Mouse (Mus musculus): ENCODE data around the gene Olfr175-ps1. TPM values are rescaled to one million over a fixed set of nuclear protein-coding genes. Genes with fewer than 3 reads are reported as not detected.

Gene Olfr175-ps1
- polyA plus RNA-seq (2017; shearing (Covaris generic)), result not detected

GRCm38 (mm10) chr16:58826732-58827319, at the start of gene Olfr175-ps1:
Olfr175-ps1 (minus strand) TSS chr16:58826782.

GRCm38 (mm10) chr16:58874668-58875067, 48.1 kb upstream of the Olfr175-ps1 start, which contains the start of gene Olfr177:
Olfr177 (minus strand) TSS chr16:58874768.

GRCm38 (mm10) chr16:58800168-58800567, 26.4 kb downstream of the Olfr175-ps1 start, which contains the start of gene Olfr173:
Olfr173 (minus strand) TSS chr16:58800268.

Other genes with a start within 250 kb of the Olfr175-ps1 start
- not detected for gene Gm813, start 209.8 kb downstream of the Olfr175-ps1 start, polyA plus RNA-seq (2017; shearing (Covaris generic))
- gene E330017A01Rik, start 188.0 kb downstream of the Olfr175-ps1 start, polyA plus RNA-seq (2017; shearing (Covaris generic)), result not detected
- gene Cpox, start 156.5 kb downstream of the Olfr175-ps1 start, polyA plus RNA-seq (2017; shearing (Covaris generic)), result 15.6 TPM
- gene Gpr15, start 107.7 kb downstream of the Olfr175-ps1 start, polyA plus RNA-seq (2017; shearing (Covaris generic)), result 0.41 TPM
- gene Cldnd1, start 98.9 kb downstream of the Olfr175-ps1 start, polyA plus RNA-seq (2017; shearing (Covaris generic)), result 95.1 TPM
- gene Olfr172, start 63.6 kb downstream of the Olfr175-ps1 start, polyA plus RNA-seq (2017; shearing (Covaris generic)), result not detected
- gene Olfr173, start 26.5 kb downstream of the Olfr175-ps1 start, polyA plus RNA-seq (2017; shearing (Covaris generic)), result 0.57 TPM
- gene Olfr177, start 48.0 kb upstream of the Olfr175-ps1 start, polyA plus RNA-seq (2017; shearing (Covaris generic)), result not detected
- gene Olfr178, start 65.3 kb upstream of the Olfr175-ps1 start, polyA plus RNA-seq (2017; shearing (Covaris generic)), result 0.36 TPM
- gene Olfr181, start 102.0 kb upstream of the Olfr175-ps1 start, polyA plus RNA-seq (2017; shearing (Covaris generic)), result not detected
- gene Olfr180, start 102.6 kb upstream of the Olfr175-ps1 start, polyA plus RNA-seq (2017; shearing (Covaris generic)), result not detected
- 0.20 TPM for gene Olfr183, start 168.6 kb upstream of the Olfr175-ps1 start, polyA plus RNA-seq (2017; shearing (Covaris generic))
- gene Olfr186, start 203.5 kb upstream of the Olfr175-ps1 start, polyA plus RNA-seq (2017; shearing (Covaris generic)), result 0.16 TPM
- gene Olfr187, start 213.0 kb upstream of the Olfr175-ps1 start, polyA plus RNA-seq (2017; shearing (Covaris generic)), result not detected

Measured in effector memory CD4-positive, alpha-beta T cell, adult 5 months (primary cell).